Mouse (Mus musculus) limb, embryonic 13.5 days (tissue): ENCODE measurements around the gene Gm21190. TPM values are rescaled to one million over a fixed set of nuclear protein-coding genes. Genes with fewer than 3 reads are reported as not detected.
"Not testable (repeated sequence)": the region's sequence is repeated elsewhere in the genome, so short reads cannot be mapped to it uniquely, and the experiment has no call there.

Experiments used
- ATAC-seq: fragments of 200-750 bp; cut with Nextera tagmentation; 2 replicates; pipeline ENCODE4 v1.8.0; 2017; ENCODE audit warnings: low read depth, moderate number of reproducible peaks, moderate TSS enrichment; ENCODE audit not compliant: low FRiP score
- H3K27ac ChIP-seq: fragments of 300-500 bp; sonication (generic); 2 replicates; pipeline ENCODE4 v1.5.1; 2015; ENCODE audit warnings: inconsistent platforms, mild to moderate bottlenecking, moderate library complexity
- H3K27me3 ChIP-seq: fragments of 300-500 bp; sonication (generic); 2 replicates; pipeline ENCODE4 v1.6.1; 2015; ENCODE audit warnings: mild to moderate bottlenecking, inconsistent platforms
- H3K36me3 ChIP-seq: fragments of 300-500 bp; sonication (generic); 2 replicates; pipeline ENCODE4 v1.6.1; 2015; ENCODE audit warnings: inconsistent platforms, mild to moderate bottlenecking, moderate library complexity
- H3K4me1 ChIP-seq: fragments of 300-500 bp; sonication (generic); 2 replicates; pipeline ENCODE4 v1.6.1; 2015; ENCODE audit warnings: inconsistent platforms
- H3K4me2 ChIP-seq: fragments of 300-500 bp; sonication (generic); replicated peaks from 2 replicates; pipeline ENCODE4 v1.6.1; 2015; ENCODE audit warnings: inconsistent platforms, mild to moderate bottlenecking, moderate library complexity
- H3K4me3 ChIP-seq: fragments of 300-500 bp; sonication (generic); 2 replicates; pipeline ENCODE4 v1.5.1; 2015; ENCODE audit warnings: moderate library complexity, mild to moderate bottlenecking, inconsistent platforms
- H3K9ac ChIP-seq: fragments of 300-500 bp; sonication (generic); 2 replicates; pipeline ENCODE4 v1.6.1; 2015; ENCODE audit warnings: mild to moderate bottlenecking, inconsistent platforms
- H3K9me3 ChIP-seq: fragments of 300-500 bp; sonication (generic); 2 replicates; pipeline ENCODE4 v1.6.1; 2016; ENCODE audit warnings: inconsistent platforms
- WGBS: fragments of 180-500 bp; shearing (Covaris S2); methylation state at CpG from one replicate; pipeline ENCODE4 v1.1.7; 2015; 5-methylcytosine and 5-hydroxymethylcytosine counted together
- polyA plus RNA-seq: library from polyadenylated mRNA; unstranded; fragments of >200 nt; fragmentation: Nextera tagmentation; extraction: Ambion mirVana; gene quantifications from 2 replicates; pipeline ENCODE4 v1.2.1, GENCODE M21; 2015

Gene Gm21190
- not detected in 2 replicates for polyA plus RNA-seq

DNA sequence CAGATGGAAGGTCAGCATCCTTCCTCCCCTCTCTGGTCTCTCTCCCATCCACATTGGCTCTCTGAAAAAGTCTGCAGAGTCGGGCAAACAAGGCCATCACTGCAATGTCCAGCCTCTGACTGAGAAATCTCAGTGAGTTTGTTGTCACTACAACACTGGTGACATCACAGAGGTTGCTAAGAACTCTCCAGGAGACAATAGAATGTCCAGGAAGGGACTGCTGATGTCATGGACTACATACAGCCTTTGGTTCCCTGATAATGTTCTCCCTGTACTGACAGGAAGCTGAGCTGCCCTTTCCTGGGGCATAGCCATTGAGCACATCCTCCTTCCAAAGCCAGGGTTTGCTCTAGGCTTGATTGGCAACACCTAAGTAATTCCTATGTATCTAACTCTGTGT, at the start of gene Gm21190:
Gm21190 (minus strand) TSS at position 101 of the 400 bp plus-strand sequence.
- not testable (repeated sequence) for H3K36me3 ChIP-seq, H3K27ac ChIP-seq, H3K4me1 ChIP-seq, H3K27me3 ChIP-seq, ATAC-seq, H3K4me3 ChIP-seq, H3K9ac ChIP-seq, H3K4me2 ChIP-seq
- peaks cover 21% of the 10 kb centered on the region for H3K9me3 ChIP-seq
- 38% methylated on average over 1 of the region's 1 CpGs for WGBS

DNA sequence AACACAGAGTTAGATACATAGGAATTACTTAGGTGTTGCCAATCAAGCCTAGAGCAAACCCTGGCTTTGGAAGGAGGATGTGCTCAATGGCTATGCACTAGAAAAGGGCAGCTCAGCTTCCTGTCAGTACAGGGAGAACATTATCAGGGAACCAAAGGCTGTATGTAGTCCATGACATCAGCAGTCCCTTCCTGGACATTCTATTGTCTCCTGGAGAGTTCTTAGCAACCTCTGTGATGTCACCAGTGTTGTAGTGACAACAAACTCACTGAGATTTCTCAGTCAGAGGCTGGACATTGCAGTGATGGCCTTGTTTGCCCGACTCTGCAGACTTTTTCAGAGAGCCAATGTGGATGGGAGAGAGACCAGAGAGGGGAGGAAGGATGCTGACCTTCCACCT, 48.0 kb upstream of the Gm21190 start, which contains the start of gene Gm21083:
Gm21083 (plus strand) TSS at position 301 of the 400 bp plus-strand sequence.
- H3K36me3 ChIP-seq, H3K27ac ChIP-seq, ATAC-seq, H3K9me3 ChIP-seq, H3K4me1 ChIP-seq, H3K9ac ChIP-seq, H3K27me3 ChIP-seq, H3K4me3 ChIP-seq, H3K4me2 ChIP-seq: not testable (repeated sequence)
- no CpG with 5 or more reads among the region's 1 CpGs for WGBS

GRCm38 (mm10) chr5:15573735-15574134, 44.7 kb upstream of the Gm21190 start:
- H3K9me3 ChIP-seq, ATAC-seq, H3K27ac ChIP-seq, H3K4me3 ChIP-seq, H3K4me1 ChIP-seq, H3K36me3 ChIP-seq, H3K9ac ChIP-seq, H3K27me3 ChIP-seq, H3K4me2 ChIP-seq: not testable (repeated sequence)

DNA sequence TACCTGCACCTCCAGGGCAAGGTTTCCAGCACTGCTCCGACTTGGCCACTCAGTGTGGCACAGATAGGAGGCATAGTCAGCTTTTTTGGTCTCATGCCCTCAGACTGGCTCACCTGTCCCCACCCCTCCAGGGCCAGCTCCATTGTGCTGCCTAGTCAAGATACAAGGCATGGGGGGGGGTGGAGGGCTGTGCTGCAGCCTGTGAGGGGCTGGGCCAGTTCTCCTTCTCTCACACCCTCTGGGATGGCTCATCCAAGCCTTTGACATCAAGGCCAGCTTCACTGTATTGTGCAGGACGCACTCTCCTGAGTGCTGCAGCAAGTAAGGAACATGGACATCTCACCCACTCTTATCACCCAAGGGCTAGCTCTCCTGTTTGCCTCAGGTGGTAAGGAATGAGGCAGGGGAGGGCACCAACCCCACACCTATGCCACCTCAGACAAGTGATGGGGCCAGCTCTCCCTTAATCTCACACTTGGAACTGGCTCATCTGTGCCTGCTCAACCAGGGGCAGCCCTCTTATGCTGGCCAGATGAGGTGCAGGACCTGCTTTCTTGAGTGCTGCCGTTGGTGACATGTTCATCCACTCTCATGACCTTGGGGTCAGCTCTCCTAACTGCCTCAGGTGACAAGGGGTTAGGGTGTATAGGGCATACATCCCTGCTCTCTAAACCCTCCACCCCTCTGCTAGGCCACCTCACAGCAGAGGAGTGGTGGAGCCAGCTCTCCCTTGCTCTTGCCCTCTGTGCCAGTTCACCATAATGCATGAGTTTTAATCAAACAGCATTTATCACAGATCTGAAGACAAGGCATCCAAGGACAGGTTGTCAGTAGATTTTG, 32.6 kb upstream of the Gm21190 start:
- 82% methylated on average over 3 of the region's 3 CpGs for WGBS
- not testable (repeated sequence) for H3K36me3 ChIP-seq, H3K4me2 ChIP-seq, H3K27me3 ChIP-seq, H3K9ac ChIP-seq, H3K27ac ChIP-seq, H3K4me1 ChIP-seq, H3K4me3 ChIP-seq
- peaks cover 18% of the 10 kb centered on the region for H3K9me3 ChIP-seq
- peak; percentile 51 for ATAC-seq

- H3K4me2 ChIP-seq, ATAC-seq, H3K9ac ChIP-seq, H3K4me3 ChIP-seq, H3K4me1 ChIP-seq, H3K27ac ChIP-seq, H3K36me3 ChIP-seq, H3K27me3 ChIP-seq: not testable (repeated sequence)
- 65% methylated on average over 1 of the region's 1 CpGs for WGBS
- H3K9me3 ChIP-seq, result peaks cover 21% of the 10 kb centered on the region
Measured at GRCm38 (mm10) chr5:15558654-15559053, 29.6 kb upstream of the Gm21190 start.

DNA sequence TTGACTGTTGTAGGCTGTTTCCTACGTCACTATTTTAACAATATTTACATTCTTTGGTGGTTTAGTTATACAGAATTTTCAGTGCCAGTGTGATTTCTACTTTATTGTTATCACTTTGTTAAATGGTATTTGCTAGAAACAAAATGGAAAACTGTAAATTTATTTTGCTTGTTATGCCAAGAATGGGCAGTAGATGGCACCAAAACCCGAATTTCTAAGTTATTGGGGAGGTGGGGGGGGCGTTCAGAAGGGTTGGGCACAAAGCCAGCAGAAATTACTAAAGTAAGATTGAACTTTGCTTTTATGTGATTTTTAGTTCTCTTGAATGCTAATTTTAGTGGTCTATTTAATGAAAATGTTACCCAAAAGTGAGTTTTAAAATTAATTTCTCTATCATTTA, 20.6 kb upstream of the Gm21190 start:
- H3K27me3 ChIP-seq, ATAC-seq, H3K9ac ChIP-seq, H3K4me3 ChIP-seq, H3K27ac ChIP-seq, H3K36me3 ChIP-seq, H3K4me1 ChIP-seq, H3K4me2 ChIP-seq: not testable (repeated sequence)
- H3K9me3 ChIP-seq, result peaks cover 16% of the 10 kb centered on the region
- WGBS, result 13% methylated on average over 3 of the region's 3 CpGs

DNA sequence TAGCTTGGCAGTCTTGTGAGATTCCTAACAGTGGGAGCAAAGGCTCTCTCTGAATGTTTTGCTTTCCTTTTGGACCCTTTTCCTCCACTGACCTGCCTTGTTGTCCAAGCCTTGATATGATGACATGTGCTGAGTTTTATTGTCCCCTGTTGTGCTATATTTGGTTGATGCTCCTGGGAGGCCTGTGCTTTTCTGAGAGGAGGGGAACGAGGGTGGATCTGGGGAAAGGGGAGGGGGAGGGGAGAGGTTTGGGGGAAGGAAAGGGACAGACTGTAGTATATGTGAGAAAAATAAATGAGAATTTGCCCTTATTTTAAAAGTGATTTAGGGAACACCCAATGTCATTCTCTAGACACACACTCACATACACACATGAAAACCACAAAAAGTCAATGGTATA, 20.1 kb upstream of the Gm21190 start:
- not testable (repeated sequence) for H3K4me2 ChIP-seq, ATAC-seq, H3K27me3 ChIP-seq, H3K4me1 ChIP-seq, H3K9ac ChIP-seq, H3K4me3 ChIP-seq, H3K27ac ChIP-seq, H3K36me3 ChIP-seq
- peaks cover 16% of the 10 kb centered on the region for H3K9me3 ChIP-seq
- WGBS, result 35% methylated on average over 1 of the region's 1 CpGs

- not testable (repeated sequence) for H3K4me1 ChIP-seq, ATAC-seq, H3K36me3 ChIP-seq, H3K27ac ChIP-seq, H3K27me3 ChIP-seq, H3K9ac ChIP-seq, H3K4me3 ChIP-seq, H3K4me2 ChIP-seq
- peaks cover 17% of the 10 kb centered on the region for H3K9me3 ChIP-seq
- 74% methylated on average over 6 of the region's 6 CpGs for WGBS
Measured at GRCm38 (mm10) chr5:15548642-15549041, 19.6 kb upstream of the Gm21190 start.

DNA sequence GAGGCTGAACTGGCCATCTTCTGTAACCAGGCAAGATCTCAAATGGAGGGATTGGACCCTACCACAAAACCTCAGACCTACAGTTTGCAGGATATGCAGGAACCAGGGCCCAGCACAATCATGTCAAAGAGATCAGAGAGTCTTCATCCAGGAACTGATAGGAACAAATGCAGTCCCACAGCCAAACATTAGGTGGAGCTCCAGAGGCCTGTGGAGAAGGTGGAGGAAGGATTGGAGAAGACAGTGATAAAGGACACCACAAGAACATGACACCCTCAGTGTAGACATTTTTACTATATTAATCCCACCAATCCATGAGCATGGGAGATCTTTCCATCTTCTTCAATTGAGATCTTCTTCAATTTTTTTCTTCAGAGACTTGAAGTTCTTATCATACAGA, 6.6 kb downstream of the Gm21190 start:
- not testable (repeated sequence) for H3K4me2 ChIP-seq, H3K27ac ChIP-seq, ATAC-seq, H3K4me1 ChIP-seq, H3K27me3 ChIP-seq, H3K4me3 ChIP-seq, H3K36me3 ChIP-seq, H3K9ac ChIP-seq
- peaks cover 10% of the 10 kb centered on the region for H3K9me3 ChIP-seq

- not testable (repeated sequence) for ATAC-seq, H3K27ac ChIP-seq, H3K9ac ChIP-seq, H3K9me3 ChIP-seq, H3K36me3 ChIP-seq, H3K27me3 ChIP-seq, H3K4me3 ChIP-seq, H3K4me2 ChIP-seq, H3K4me1 ChIP-seq
- 33% methylated on average over 2 of the region's 2 CpGs for WGBS
Measured at GRCm38 (mm10) chr5:15522028-15522427, 7.0 kb downstream of the Gm21190 start.

GRCm38 (mm10) chr5:15520418-15520817, 8.6 kb downstream of the Gm21190 start:
- H3K27me3 ChIP-seq, H3K4me2 ChIP-seq, H3K36me3 ChIP-seq, ATAC-seq, H3K4me1 ChIP-seq, H3K27ac ChIP-seq, H3K9ac ChIP-seq, H3K9me3 ChIP-seq, H3K4me3 ChIP-seq: not testable (repeated sequence)
- 17% methylated on average over 5 of the region's 5 CpGs for WGBS

DNA sequence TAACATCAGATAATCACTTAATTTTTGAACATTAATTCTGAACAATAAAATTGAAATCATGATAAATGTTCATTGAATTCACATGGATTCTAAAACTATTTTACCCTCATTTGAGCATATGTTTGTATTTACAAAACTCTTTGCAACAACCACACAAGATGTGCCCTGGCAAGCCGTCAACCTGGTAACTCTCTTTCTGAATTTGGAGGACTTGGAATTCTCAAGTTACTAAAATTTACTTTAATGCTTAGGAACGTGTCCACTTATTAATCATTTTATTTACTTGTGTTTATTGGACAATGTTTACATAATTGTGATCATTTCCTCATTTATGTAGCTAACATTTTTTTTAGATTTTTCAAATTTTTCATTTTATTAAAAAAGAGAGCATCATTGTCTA, 11.9 kb downstream of the Gm21190 start:
- ATAC-seq, H3K27me3 ChIP-seq, H3K4me3 ChIP-seq, H3K4me2 ChIP-seq, H3K36me3 ChIP-seq, H3K4me1 ChIP-seq, H3K27ac ChIP-seq, H3K9ac ChIP-seq: not testable (repeated sequence)
- H3K9me3 ChIP-seq, result peaks cover 15% of the 10 kb centered on the region
- 69% methylated on average over 2 of the region's 2 CpGs for WGBS

GRCm38 (mm10) chr5:15512236-15512635, 16.8 kb downstream of the Gm21190 start:
- WGBS, result 64% methylated on average over 3 of the region's 3 CpGs
- not testable (repeated sequence) for H3K27ac ChIP-seq, H3K36me3 ChIP-seq, H3K9ac ChIP-seq, H3K4me1 ChIP-seq, H3K4me3 ChIP-seq, H3K4me2 ChIP-seq, H3K27me3 ChIP-seq, ATAC-seq
- peaks cover 31% of the 10 kb centered on the region for H3K9me3 ChIP-seq
